In the genomic region with DNA sequence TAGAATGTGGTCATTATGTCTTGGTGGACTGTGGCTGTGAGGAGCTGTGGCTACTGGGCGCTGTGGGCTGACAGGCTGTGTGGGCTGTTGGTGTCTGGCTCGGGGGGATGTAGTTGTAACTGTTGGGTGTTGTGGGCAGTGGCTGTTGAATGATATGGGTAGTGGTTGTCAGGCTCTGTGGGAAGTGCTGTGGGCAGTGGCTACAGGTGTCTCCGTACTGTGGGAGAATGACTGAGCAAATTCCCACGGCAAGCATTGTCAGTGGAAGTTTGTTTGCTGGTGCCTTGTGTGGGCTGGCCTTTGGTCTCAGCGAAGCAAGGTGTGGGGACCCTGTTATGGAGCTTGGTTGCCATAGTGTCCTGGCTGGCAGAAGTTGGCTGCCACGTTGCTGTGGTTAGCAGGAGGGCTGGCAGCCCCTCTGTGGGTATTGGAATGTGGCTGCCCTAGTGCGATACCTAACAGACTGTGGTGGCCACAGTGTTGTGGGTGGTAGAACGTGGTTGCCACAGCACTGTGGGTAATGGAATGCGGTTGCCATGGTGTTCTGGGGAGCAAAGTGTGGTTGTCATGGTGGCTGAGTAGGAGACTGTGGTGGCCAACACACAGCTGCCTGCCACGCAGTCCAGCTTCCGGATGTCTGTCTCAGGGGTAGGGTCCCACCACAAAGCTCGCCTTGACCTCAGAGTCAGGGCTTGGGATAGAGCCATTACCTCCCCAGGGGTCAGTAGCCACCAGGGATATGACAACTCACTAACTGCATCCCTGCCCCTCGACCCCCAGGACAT, we compare ENCODE assay signal across 8 mouse cellular contexts. TPM values are rescaled to one million over a fixed set of nuclear protein-coding genes. Genes with fewer than 3 reads are reported as not detected.
DNase-seq lines count a peak whose midpoint lies in the region; ATAC-seq and TF ChIP-seq lines count a peak whose summit lies in the region.

No protein-coding gene starts in this region.

- no peak for TF ChIP-seq POLR2A in cerebellum, adult 2 months (IDR thresholded peaks at IDR 0.05; ENCODE audit: borderline replicate concordance, insufficient read depth, low read length)

- H3K27me3 ChIP-seq in cerebellum, adult 2 months (ENCODE audit: control insufficient read depth, insufficient read depth, low read length) = no peaks in the 10 kb centered on the region
- no peaks in the 10 kb centered on the region for H3K27me3 ChIP-seq in embryonic facial prominence, embryonic 14.5 days (replicated peaks; ENCODE audit: control insufficient read depth, insufficient read depth, low read length)
- H3K27me3 ChIP-seq in midbrain, embryonic 15.5 days (replicated peaks) = no peaks in the 10 kb centered on the region
- no peaks in the 10 kb centered on the region for H3K27me3 ChIP-seq in stomach, postnatal 0 days (ENCODE audit: control insufficient read depth, insufficient read depth, low read length)

- no peak overlapping the region for H3K27ac ChIP-seq in cerebellum, adult 2 months (ENCODE audit: insufficient read depth, low read length)
- peak overlapping the region; percentile 87; the same call in 1 of the 2 replicates for H3K27ac ChIP-seq in embryonic facial prominence, embryonic 14.5 days (replicated peaks; ENCODE audit: low read depth, low read length)
- peak overlapping the region; percentile 92 for H3K27ac ChIP-seq in midbrain, embryonic 15.5 days
- no peak overlapping the region for H3K27ac ChIP-seq in stomach, postnatal 0 days (replicated peaks)

- DNase-seq in cerebellum, adult 11-12 months = peak; percentile 55
- DNase-seq in cerebellum, adult 2 months = no peak
- no peak for DNase-seq in embryonic facial prominence, embryonic 14.5 days (ENCODE audit: low spot score)
- peak; percentile 76 to 87 for DNase-seq in layer of hippocampus, adult 18-20 months (ENCODE audit: low spot score in 2 of 2)
- no peak for DNase-seq in heart, adult 18-20 months
- no peak for DNase-seq in urinary bladder, postnatal 14 days (ENCODE audit: low spot score)
- DNase-seq in stomach, postnatal 0 days (ENCODE audit: low spot score) = no peak

- TF ChIP-seq EP300 in stomach, postnatal 0 days (optimal IDR thresholded peaks at IDR 0.05) = no peak

- H3K4me1 ChIP-seq in cerebellum, adult 2 months (ENCODE audit: control insufficient read depth, insufficient read depth, low read length) = peaks cover 41% of the 10 kb centered on the region
- peaks cover 56% of the 10 kb centered on the region for H3K4me1 ChIP-seq in embryonic facial prominence, embryonic 14.5 days (ENCODE audit: control insufficient read depth, insufficient read depth, low read length)
- peaks cover 93% of the 10 kb centered on the region for H3K4me1 ChIP-seq in midbrain, embryonic 15.5 days
- H3K4me1 ChIP-seq in stomach, postnatal 0 days (replicated peaks; ENCODE audit: control insufficient read depth, insufficient read depth) = peaks cover 13% of the 10 kb centered on the region; the same call in 1 of the 2 replicates

- no peaks in the 10 kb centered on the region for H3K9me3 ChIP-seq in embryonic facial prominence, embryonic 14.5 days (ENCODE audit: control insufficient read depth, low read length)
- no peaks in the 10 kb centered on the region for H3K9me3 ChIP-seq in midbrain, embryonic 15.5 days
- H3K9me3 ChIP-seq in stomach, postnatal 0 days (ENCODE audit: control insufficient read depth, low read length) = no peaks in the 10 kb centered on the region

- WGBS in cerebellum, adult 2 months = 63% methylated on average over 13 of the region's 13 CpGs
- 64% methylated on average over 12 of the region's 13 CpGs for WGBS in embryonic facial prominence, embryonic 14.5 days
- 41% methylated on average over 13 of the region's 13 CpGs for WGBS in midbrain, embryonic 15.5 days
- 74% methylated on average over 13 of the region's 13 CpGs for WGBS in stomach, postnatal 0 days

- no peak for TF ChIP-seq CTCF in cerebellum, adult 2 months (IDR thresholded peaks at IDR 0.05; ENCODE audit: borderline replicate concordance, insufficient read depth, low read depth, low read length)
- no peak for TF ChIP-seq CTCF in stomach, postnatal 0 days (IDR thresholded peaks at IDR 0.05; ENCODE audit: low read depth)

- H3K9ac ChIP-seq in embryonic facial prominence, embryonic 14.5 days (ENCODE audit: low read depth, low read length) = no peak overlapping the region
- H3K9ac ChIP-seq in midbrain, embryonic 15.5 days = no peak overlapping the region
- no peak overlapping the region for H3K9ac ChIP-seq in stomach, postnatal 0 days (ENCODE audit: low read length)

- no peaks in the 10 kb centered on the region; the same call in 1 of the 2 replicates for H3K36me3 ChIP-seq in embryonic facial prominence, embryonic 14.5 days (ENCODE audit: control insufficient read depth, insufficient read depth, low read length)
- peaks cover 12% of the 10 kb centered on the region; the same call in 1 of the 2 replicates for H3K36me3 ChIP-seq in midbrain, embryonic 15.5 days (replicated peaks)
- no peaks in the 10 kb centered on the region for H3K36me3 ChIP-seq in stomach, postnatal 0 days (ENCODE audit: control insufficient read depth, insufficient read depth, low read length)

- no peak overlapping the region for H3K4me3 ChIP-seq in cerebellum, adult 2 months (replicated peaks; ENCODE audit: insufficient read depth, low read depth, low read length)
- no peak overlapping the region for H3K4me3 ChIP-seq in embryonic facial prominence, embryonic 14.5 days (ENCODE audit: low read depth, low read length)
- H3K4me3 ChIP-seq in midbrain, embryonic 15.5 days = no peak overlapping the region
- no peak overlapping the region for H3K4me3 ChIP-seq in stomach, postnatal 0 days (ENCODE audit: low read depth, low read length)

- no peak overlapping the region for H3K4me2 ChIP-seq in embryonic facial prominence, embryonic 14.5 days (ENCODE audit: low read depth, low read length)
- H3K4me2 ChIP-seq in midbrain, embryonic 15.5 days = peak overlapping the region; percentile 43
- no peak overlapping the region for H3K4me2 ChIP-seq in stomach, postnatal 0 days (replicated peaks; ENCODE audit: low read depth)

- no peak; the same call in 1 of the 2 replicates for ATAC-seq in embryonic facial prominence, embryonic 14.5 days (ENCODE audit: low read depth)
- no peak for ATAC-seq in midbrain, embryonic 15.5 days (replicated peaks)
- no peak for ATAC-seq in stomach, postnatal 0 days (ENCODE audit: low FRiP score, low TSS enrichment)

RNA-seq across cellular contexts. Expression of gene Dpf1, which starts 11.3 kb away (rescaled TPM):
- 28.3 and 29.8 TPM in 2 replicates for polyA plus RNA-seq in cerebellum, adult 2 months (2012; rRNA removed)
- polyA plus RNA-seq in embryonic facial prominence, embryonic 14.5 days (2014; fragmentation: Nextera tagmentation; extraction: Ambion mirVana) = 11.4 TPM in 2 replicates
- 100 to 1,000 TPM; 105 to 112 TPM for total RNA-seq in layer of hippocampus, adult 18-20 months (2021)
- polyA plus RNA-seq in midbrain, embryonic 15.5 days (2015; fragmentation: Nextera tagmentation; extraction: Ambion mirVana) = 256 and 261 TPM in 2 replicates
- total RNA-seq in heart, adult 18-20 months (2021) = 1 to 10 TPM in 1 of 2 experiments, under 1 TPM in 1; 0.47 to 1.1 TPM
- polyA plus RNA-seq in stomach, postnatal 0 days (2015; fragmentation: Nextera tagmentation; extraction: Ambion mirVana) = 1.9 TPM in 2 replicates

RNA-seq across cellular contexts. Expression of gene Ppp1r14a, which starts 25.9 kb away (rescaled TPM):
- polyA plus RNA-seq in cerebellum, adult 2 months (2012; rRNA removed) = 81.8 and 99.7 TPM in 2 replicates
- polyA plus RNA-seq in embryonic facial prominence, embryonic 14.5 days (2014; fragmentation: Nextera tagmentation; extraction: Ambion mirVana) = 11.6 and 13.8 TPM in 2 replicates
- 10 to 100 TPM; 28.1 to 31.3 TPM for total RNA-seq in layer of hippocampus, adult 18-20 months (2021)
- polyA plus RNA-seq in midbrain, embryonic 15.5 days (2015; fragmentation: Nextera tagmentation; extraction: Ambion mirVana) = 3.3 and 4.3 TPM in 2 replicates
- total RNA-seq in heart, adult 18-20 months (2021) = 1 to 10 TPM; 5.8 to 7.5 TPM
- 53.3 and 64.8 TPM in 2 replicates for polyA plus RNA-seq in stomach, postnatal 0 days (2015; fragmentation: Nextera tagmentation; extraction: Ambion mirVana)

RNA-seq across cellular contexts. Expression of gene Spint2, which starts 33.3 kb away (rescaled TPM):
- polyA plus RNA-seq in cerebellum, adult 2 months (2012; rRNA removed) = 46.2 and 54.9 TPM in 2 replicates
- polyA plus RNA-seq in embryonic facial prominence, embryonic 14.5 days (2014; fragmentation: Nextera tagmentation; extraction: Ambion mirVana) = 116 and 120 TPM in 2 replicates
- 10 to 100 TPM; 21.9 to 26.1 TPM for total RNA-seq in layer of hippocampus, adult 18-20 months (2021)
- 72.4 and 77.3 TPM in 2 replicates for polyA plus RNA-seq in midbrain, embryonic 15.5 days (2015; fragmentation: Nextera tagmentation; extraction: Ambion mirVana)
- total RNA-seq in heart, adult 18-20 months (2021) = 10 to 100 TPM; 45.7 to 53.8 TPM
- 638 and 692 TPM in 2 replicates for polyA plus RNA-seq in stomach, postnatal 0 days (2015; fragmentation: Nextera tagmentation; extraction: Ambion mirVana)

Comparison
In these comparisons a context has a peak if more than half of its experiments do, and no peak if none do; other contexts are left out.
1. DNase-seq: peak in cerebellum, adult 11-12 months (single experiment) and layer of hippocampus, adult 18-20 months (2 of 2); none in cerebellum, adult 2 months (0 of 2), embryonic facial prominence, embryonic 14.5 days (single experiment), heart, adult 18-20 months (0 of 2), urinary bladder, postnatal 14 days (single experiment) and stomach, postnatal 0 days (single experiment).
2. H3K27ac ChIP-seq: peak in embryonic facial prominence, embryonic 14.5 days (single experiment) and midbrain, embryonic 15.5 days (single experiment); none in cerebellum, adult 2 months (single experiment) and stomach, postnatal 0 days (single experiment).